Mouse (Mus musculus) mature B cell (primary cell): ENCODE measurements around the gene Cldn3.

Source experiments
- in situ Hi-C: fragments of 300-500 bp; cut with MboI; formaldehyde crosslinking; loops from 2 replicates; pipeline ENCODE4 v1.14.3; 2019

The Cldn3 gene

GRCm38 (mm10) chr5:135007802-135008571, 22.0 kb downstream of the Cldn3 start:
- in situ Hi-C loops, result no loop called here

- in situ Hi-C loops, result no loop called here
These were observed 22.9 kb downstream of the Cldn3 start, which contains the start of gene Abhd11 for GRCm38 (mm10) chr5:135008671-135009589. Gene Abhd11 (plus strand): TSS chr5:135009152.

- in situ Hi-C loops, result no loop called here
These were observed 23.7 kb downstream of the Cldn3 start for GRCm38 (mm10) chr5:135009590-135010319.

GRCm38 (mm10) chr5:135010320-135010709, 24.3 kb downstream of the Cldn3 start:
- in situ Hi-C loops, result no loop called here

GRCm38 (mm10) chr5:135010841-135011743, 25.1 kb downstream of the Cldn3 start:
- in situ Hi-C loops, result no loop called here

GRCm38 (mm10) chr5:135011809-135012613, 26.0 kb downstream of the Cldn3 start:
- in situ Hi-C loops, result no loop called here

- in situ Hi-C loops, result no loop called here
These were observed 26.8 kb downstream of the Cldn3 start for GRCm38 (mm10) chr5:135012671-135013441.

- in situ Hi-C loops, result no loop called here
These were observed 29.5 kb downstream of the Cldn3 start for GRCm38 (mm10) chr5:135015497-135015896.

GRCm38 (mm10) chr5:135016224-135016759, 30.3 kb downstream of the Cldn3 start:
- in situ Hi-C loops, result no loop called here

- in situ Hi-C loops, result no loop called here
These were observed 35.8 kb downstream of the Cldn3 start for GRCm38 (mm10) chr5:135021814-135022213.

- in situ Hi-C loops, result no loop called here
These were observed 37.5 kb downstream of the Cldn3 start, which contains the start of gene Stx1a for GRCm38 (mm10) chr5:135023344-135024173. Gene Stx1a (plus strand): TSS chr5:135023482.

- in situ Hi-C loops, result no loop called here
These were observed 38.7 kb downstream of the Cldn3 start for GRCm38 (mm10) chr5:135024665-135025224.

- in situ Hi-C loops, result no loop called here
These were observed 39.9 kb downstream of the Cldn3 start for GRCm38 (mm10) chr5:135025899-135026298.

GRCm38 (mm10) chr5:135029007-135029854, 43.2 kb downstream of the Cldn3 start:
- in situ Hi-C loops, result no loop called here

GRCm38 (mm10) chr5:135032581-135032980, 46.6 kb downstream of the Cldn3 start:
- in situ Hi-C loops, result no loop called here

GRCm38 (mm10) chr5:135034593-135034992, 48.6 kb downstream of the Cldn3 start:
- in situ Hi-C loops, result no loop called here
